Mouse (Mus musculus) CH12.LX (cell line): Measurements from ENCODE around the gene Ago4. TPM values are rescaled to one million over a fixed set of nuclear protein-coding genes. Genes with fewer than 3 reads are reported as not detected.
A peak's percentile ranks its signal among the peaks of the same experiment; 100 is the strongest.

Experiments used
- DNase-seq: peaks from one replicate; pipeline ENCODE4 v3.0.0-alpha.2; 2013; ENCODE audit errors: extremely low read depth
- H3K27ac ChIP-seq: 2 replicates; pipeline ENCODE4 v1.5.1; 2012; ENCODE audit warnings: low read depth, mild to moderate bottlenecking, control low read depth, moderate library complexity; ENCODE audit not compliant: insufficient read depth
- H3K27me3 ChIP-seq: replicated peaks from 2 replicates; pipeline ENCODE3; 2012; ENCODE audit warnings: inconsistent platforms
- H3K36me3 ChIP-seq, 2 experiments: replicated peaks in 1 of 2; 2 replicates each; pipeline versions ENCODE3 to v1.6.1; 2012; ENCODE audit warnings: inconsistent platforms in 1 of 2, low read length in 1 of 2, mild to moderate bottlenecking in 1 of 2, mixed read lengths in 1 of 2, moderate library complexity in 1 of 2; ENCODE audit not compliant: control insufficient read depth in 1 of 2, insufficient read depth in 1 of 2
- H3K4me1 ChIP-seq, 2 experiments: 2 replicates each; pipeline ENCODE4 v1.6.1; 2012; ENCODE audit warnings: inconsistent platforms in 1 of 2, moderate library complexity in 1 of 2; ENCODE audit not compliant: insufficient read depth in 2 of 2, control insufficient read depth in 1 of 2
- H3K4me2 ChIP-seq: 2 replicates; pipeline ENCODE4 v1.6.1; 2012; ENCODE audit warnings: low read depth, mild to moderate bottlenecking, control low read depth; ENCODE audit not compliant: poor library complexity, insufficient read depth, severe bottlenecking
- H3K4me3 ChIP-seq, 3 experiments: fragments of 150-350 bp in 1 of 3; sonication (generic) in 1 of 3; replicated peaks in 1 of 3; 2 replicates each; pipeline versions ENCODE3 to v1.5.1; 2011 to 2012; ENCODE audit warnings: low read depth in 2 of 3, low read length in 2 of 3, mild to moderate bottlenecking in 2 of 3, moderate library complexity in 2 of 3, control low read depth in 1 of 3, improper control_type of control experiment in 1 of 3, inconsistent platforms in 1 of 3, mixed read lengths in 1 of 3; ENCODE audit not compliant: poor library complexity in 1 of 3
- H3K79me2 ChIP-seq: replicated peaks from 2 replicates; pipeline ENCODE4 v1.6.1; 2012; ENCODE audit warnings: mild to moderate bottlenecking, moderate library complexity; ENCODE audit not compliant: control insufficient read depth, poor library complexity, insufficient read depth, severe bottlenecking; ENCODE audit errors: extremely low read depth
- H3K9ac ChIP-seq: 2 replicates; pipeline ENCODE4 v1.6.1; 2012; ENCODE audit warnings: low read depth, mild to moderate bottlenecking, control low read depth, moderate library complexity; ENCODE audit not compliant: insufficient read depth
- H3K9me3 ChIP-seq: replicated peaks from 2 replicates; pipeline ENCODE3; 2012; ENCODE audit warnings: low read length, inconsistent platforms, mixed read lengths
- BHLHE40 ChIP-seq: IDR thresholded peaks from 2 replicates; pipeline ENCODE4 v1.6.1; 2011; ENCODE audit warnings: mild to moderate bottlenecking, low read depth, low read length, improper control_type of control experiment
- CHD1 ChIP-seq: IDR thresholded peaks from 2 replicates; pipeline ENCODE4 v1.6.1; 2012; ENCODE audit warnings: low read depth, low read length, improper control_type of control experiment, inconsistent platforms
- CTCF ChIP-seq, 2 experiments: IDR thresholded peaks in 1 of 2; conservative IDR thresholded peaks in 1 of 2; 2 replicates each; pipeline ENCODE4 v1.5.1; 2011 to 2012; ENCODE audit warnings: low read depth in 2 of 2, low read length in 2 of 2, improper control_type of control experiment in 1 of 2, inconsistent platforms in 1 of 2, mild to moderate bottlenecking in 1 of 2, moderate library complexity in 1 of 2
- EP300 ChIP-seq: IDR thresholded peaks from 2 replicates; pipeline ENCODE4 v1.6.1; 2011; ENCODE audit warnings: low read length, improper control_type of control experiment
- GABPA ChIP-seq: IDR thresholded peaks from 2 replicates; pipeline ENCODE4 v1.6.1; 2012; ENCODE audit warnings: low read depth, low read length, improper control_type of control experiment, inconsistent platforms; ENCODE audit not compliant: insufficient replicate concordance
- JUN ChIP-seq: IDR thresholded peaks from 2 replicates; pipeline ENCODE4 v1.6.1; 2011; ENCODE audit warnings: low read depth, mild to moderate bottlenecking, low read length, improper control_type of control experiment, moderate library complexity; ENCODE audit not compliant: insufficient read depth
- JUND ChIP-seq: conservative IDR thresholded peaks from 2 replicates; pipeline ENCODE4 v1.6.1; 2011; ENCODE audit warnings: low read depth, low read length, improper control_type of control experiment
- MAX ChIP-seq: IDR thresholded peaks from 2 replicates; pipeline ENCODE4 v1.6.1; 2011; ENCODE audit warnings: low read length, improper control_type of control experiment
- MXI1 ChIP-seq: IDR thresholded peaks from 2 replicates; pipeline ENCODE4 v1.6.1; 2011; ENCODE audit warnings: mild to moderate bottlenecking, low read depth, low read length, improper control_type of control experiment
- MYC ChIP-seq: IDR thresholded peaks from 2 replicates; pipeline ENCODE4 v1.6.1; 2011; ENCODE audit warnings: low read depth, mild to moderate bottlenecking, improper control_type of control experiment, low read length
- NELFE ChIP-seq: IDR thresholded peaks from 2 replicates; pipeline ENCODE4 v1.6.1; 2011; ENCODE audit warnings: low read depth, low read length, improper control_type of control experiment
- RAD21 ChIP-seq: IDR thresholded peaks from 2 replicates; pipeline ENCODE4 v1.6.1; 2011; ENCODE audit warnings: low read depth, mild to moderate bottlenecking, low read length, improper control_type of control experiment, moderate library complexity
- RCOR1 ChIP-seq: conservative IDR thresholded peaks from 2 replicates; pipeline ENCODE4 v1.6.1; 2012; ENCODE audit warnings: low read depth, mild to moderate bottlenecking, inconsistent platforms, low read length, improper control_type of control experiment
- UBTF ChIP-seq: IDR thresholded peaks from 2 replicates; pipeline ENCODE4 v1.6.1; 2012; ENCODE audit warnings: low read depth, mild to moderate bottlenecking, inconsistent platforms, low read length, improper control_type of control experiment, moderate library complexity
- USF1 ChIP-seq: IDR thresholded peaks from 2 replicates; pipeline ENCODE4 v1.6.1; 2014; ENCODE audit warnings: low read depth, mild to moderate bottlenecking, inconsistent platforms, low read length, improper control_type of control experiment
- ZC3H11A ChIP-seq: IDR thresholded peaks from 2 replicates; pipeline ENCODE4 v1.6.1; 2012; ENCODE audit warnings: low read depth, mild to moderate bottlenecking, inconsistent platforms, low read length, improper control_type of control experiment
- ZNF384 ChIP-seq: IDR thresholded peaks from 2 replicates; pipeline ENCODE4 v1.6.1; 2012; ENCODE audit warnings: low read depth, low read length, improper control_type of control experiment, inconsistent platforms
- dilution Hi-C: fragments of 300-500 bp; cut with MboI; formaldehyde crosslinking; loops from 2 replicates; pipeline ENCODE4 v1.14.3; 2020; ENCODE audit warnings: low sequenced_read_pairs; ENCODE audit not compliant: extremely low pct_unique_long_range_greater_than_20kb, extremely low pct_ligation_motif_present
- in situ Hi-C: fragments of 300-500 bp; cut with MboI; formaldehyde crosslinking; loops from 3 replicates; pipeline ENCODE4 v1.14.3; 2019; ENCODE audit warnings: low sequenced_read_pairs, low pct_ligation_motif_present, low pct_unique_long_range_greater_than_20kb, mixed read lengths
- polyA plus RNA-seq: library from polyadenylated mRNA; unstranded; fragments of >175 nt; gene quantifications from 2 replicates; pipeline ENCODE4 v1.2.1, GENCODE M21; 2012; ENCODE audit warnings: low read depth; ENCODE audit not compliant: insufficient read length
- total RNA-seq, 2 experiments: library from RNA; depleted of rRNA; stranded (reverse); fragments of 300-350 nt in 1 of 2; fragments of >200 nt in 1 of 2; gene quantifications; 2 replicates each; pipeline ENCODE4 v1.2.3; 2012 to 2014

Gene Ago4
- total and polyA plus RNA-seq, 3 experiments = 1.2 to 2.6 (median 1.3) TPM

DNA sequence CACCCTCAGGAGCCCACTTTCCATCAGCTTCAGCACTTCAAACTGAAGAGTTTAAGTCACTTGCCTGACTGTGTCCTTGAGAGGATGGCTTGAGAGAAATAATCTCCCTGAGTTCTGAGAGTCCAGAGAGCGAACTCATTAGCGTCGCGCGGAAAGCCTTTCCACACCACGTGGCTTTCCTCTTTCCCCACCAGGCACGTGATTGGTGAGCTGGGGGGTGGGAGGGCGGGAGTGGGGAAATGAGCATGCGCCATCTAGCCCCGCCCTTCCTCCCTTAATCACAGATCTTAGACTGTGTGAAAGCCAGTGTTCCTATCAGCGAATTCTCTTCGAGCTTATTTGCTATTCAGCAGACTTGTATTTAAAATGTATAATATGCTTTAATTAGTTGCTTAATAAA, 50.3 kb downstream of the Ago4 start:
- TF ChIP-seq MAX (no peak), BHLHE40 (0 out of 2 replicates have a peak, but pooled peaks have one; percentile 5)
- no peaks in the 10 kb centered on the region; a peak in 1 of 4 replicates for H3K4me1 ChIP-seq
- no peaks in the 10 kb centered on the region for H3K79me2 ChIP-seq
- no peak overlapping the region for H3K27ac ChIP-seq
- in situ Hi-C loops = no loop called here
- dilution Hi-C loops = no loop called here
- H3K4me3 ChIP-seq = no peak overlapping the region
- no peaks in the 10 kb centered on the region for H3K27me3 ChIP-seq
- H3K4me2 ChIP-seq = no peak overlapping the region
- no peak overlapping the region for H3K9ac ChIP-seq
- no peak for DNase-seq
- no peaks in the 10 kb centered on the region for H3K9me3 ChIP-seq
- no peaks in the 10 kb centered on the region for H3K36me3 ChIP-seq

DNA sequence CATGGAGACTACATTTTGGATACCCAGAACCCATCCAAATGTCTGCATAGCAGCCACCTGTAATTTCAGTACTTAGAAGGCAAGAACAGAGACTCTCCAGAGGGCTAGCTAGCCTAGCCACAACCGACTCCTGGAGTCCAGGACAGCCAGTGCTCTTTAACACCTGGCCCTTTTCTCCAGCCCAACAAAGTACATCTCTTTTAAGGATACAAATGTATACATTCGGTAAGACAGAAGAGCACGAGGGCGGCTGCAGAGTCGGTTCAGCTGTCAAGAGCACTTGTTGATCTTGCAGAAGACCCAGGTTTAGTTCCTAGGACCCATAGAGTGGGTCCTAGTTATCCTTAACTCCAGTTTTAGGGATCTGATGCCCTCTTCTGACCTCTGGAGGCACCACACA, 51.8 kb downstream of the Ago4 start:
- H3K4me1 ChIP-seq = no peaks in the 10 kb centered on the region; a peak in 1 of 4 replicates
- H3K4me3 ChIP-seq = no peak overlapping the region
- H3K4me2 ChIP-seq = no peak overlapping the region
- no peak overlapping the region for H3K9ac ChIP-seq
- H3K27me3 ChIP-seq = no peaks in the 10 kb centered on the region
- in situ Hi-C loops = no loop called here
- no peaks in the 10 kb centered on the region for H3K9me3 ChIP-seq
- no peak for DNase-seq
- H3K36me3 ChIP-seq = no peaks in the 10 kb centered on the region
- dilution Hi-C loops = no loop called here
- TF ChIP-seq ZNF384 = no peak
- no peak for TF ChIP-seq GABPA
- TF ChIP-seq USF1 = no peak
- TF ChIP-seq UBTF = no peak
- TF ChIP-seq CHD1 = no peak
- no peak for TF ChIP-seq MYC
- TF ChIP-seq RAD21 = no peak
- no peak for TF ChIP-seq CTCF (conservative IDR thresholded peaks at IDR 0.05 in 1 of 2, IDR thresholded peaks at IDR 0.05 in 1 of 2; ENCODE audit: low read depth in 2 of 2, low read length in 2 of 2)
- TF ChIP-seq EP300 = no peak
- TF ChIP-seq MXI1 = no peak
- TF ChIP-seq RCOR1 = no peak
- no peak for TF ChIP-seq NELFE
- no peak for TF ChIP-seq MAX
- no peak for TF ChIP-seq BHLHE40
- TF ChIP-seq JUND = no peak
- TF ChIP-seq ZC3H11A = no peak
- no peak for TF ChIP-seq JUN
- no peak overlapping the region for H3K27ac ChIP-seq
- H3K79me2 ChIP-seq = no peaks in the 10 kb centered on the region
